Mouse (Mus musculus) kidney, postnatal 0 days (tissue): ENCODE measurements around the gene Gm17542. TPM values are rescaled to one million over a fixed set of nuclear protein-coding genes. Genes with fewer than 3 reads are reported as not detected.
A peak's percentile ranks its signal among the peaks of the same experiment; 100 is the strongest.
"Not testable (repeated sequence)": the region's sequence is repeated elsewhere in the genome, so short reads cannot be mapped to it uniquely, and the experiment has no call there.

Experiments used
- ATAC-seq: fragments of 200-750 bp; cut with Nextera tagmentation; replicated peaks from 2 replicates; pipeline ENCODE4 v1.8.0; 2017; ENCODE audit warnings: low read depth, moderate number of reproducible peaks, moderate TSS enrichment, moderate library complexity; ENCODE audit not compliant: low FRiP score
- DNase-seq: peaks from one replicate; pipeline ENCODE4 v3.0.0-alpha.2; 2016; ENCODE audit warnings: low spot score
- H3K27ac ChIP-seq: fragments of 300-500 bp; sonication (generic); 2 replicates; pipeline ENCODE4 v1.5.1; 2014; ENCODE audit warnings: mild to moderate bottlenecking
- H3K27me3 ChIP-seq: fragments of 300-500 bp; sonication (generic); 2 replicates; pipeline ENCODE4 v1.6.1; 2014; ENCODE audit warnings: low read length, mixed read lengths; ENCODE audit not compliant: insufficient read depth
- H3K36me3 ChIP-seq: fragments of 300-500 bp; sonication (generic); 2 replicates; pipeline ENCODE4 v1.6.1; 2014; ENCODE audit warnings: low read length, mixed read lengths; ENCODE audit not compliant: insufficient read depth
- H3K4me1 ChIP-seq: fragments of 300-500 bp; sonication (generic); replicated peaks from 2 replicates; pipeline ENCODE4 v1.6.1; 2014; ENCODE audit warnings: antibody characterized with exemption, low read length, mixed read lengths; ENCODE audit not compliant: insufficient read depth
- H3K4me2 ChIP-seq: fragments of 300-500 bp; sonication (generic); 2 replicates; pipeline ENCODE4 v1.6.1; 2014; ENCODE audit warnings: mild to moderate bottlenecking, low read length, moderate library complexity, mixed read lengths
- H3K4me3 ChIP-seq: fragments of 300-500 bp; sonication (generic); replicated peaks from 2 replicates; pipeline ENCODE4 v1.5.1; 2014; ENCODE audit warnings: low read depth, low read length
- H3K9ac ChIP-seq: fragments of 300-500 bp; sonication (generic); 2 replicates; pipeline ENCODE4 v1.6.1; 2014; ENCODE audit warnings: low read depth, low read length
- H3K9me3 ChIP-seq: fragments of 300-500 bp; sonication (generic); replicated peaks from 2 replicates; pipeline ENCODE4 v1.6.1; 2016; ENCODE audit warnings: low read length, inconsistent platforms, mixed read lengths
- CTCF ChIP-seq: IDR thresholded peaks from 2 replicates; pipeline ENCODE4 v1.5.1; 2016; ENCODE audit warnings: antibody characterized with exemption, low read depth, mild to moderate bottlenecking, moderate library complexity
- WGBS: fragments of 180-500 bp; shearing (Covaris S2); extraction: QIAGEN DNeasy Blood & Tissue Kit; methylation state at CpG from one replicate; pipeline ENCODE4 v1.1.7; 2014; 5-methylcytosine and 5-hydroxymethylcytosine counted together
- polyA plus RNA-seq: library from polyadenylated mRNA; unstranded; fragments of >200 nt; fragmentation: Nextera tagmentation; extraction: Ambion mirVana; gene quantifications from 2 replicates; pipeline ENCODE4 v1.2.1, GENCODE M21; 2015

The Gm17542 gene
- polyA plus RNA-seq: not detected in 2 replicates

GRCm38 (mm10) chr10:58718110-58718509 is at the start of gene Gm17542:
Gene Gm17542, minus strand, starts transcription at chr10:58718210.
- not testable (repeated sequence) for H3K27me3 ChIP-seq, DNase-seq, H3K27ac ChIP-seq, H3K36me3 ChIP-seq, H3K4me3 ChIP-seq, H3K9me3 ChIP-seq, H3K9ac ChIP-seq, H3K4me2 ChIP-seq, H3K4me1 ChIP-seq, ATAC-seq

- TF ChIP-seq CTCF: no peak
- Histone ChIP-seq H3K27me3 (no peaks in the 10 kb centered on the region), H3K4me3 (no peak overlapping the region), H3K9me3 (no peaks in the 10 kb centered on the region), H3K9ac (no peak overlapping the region), H3K4me2 (no peak overlapping the region), H3K4me1 (no peaks in the 10 kb centered on the region), H3K36me3 (no peaks in the 10 kb centered on the region), H3K27ac (no peak overlapping the region)
- no peak for ATAC-seq
- no peak for DNase-seq
Measured at GRCm38 (mm10) chr10:58739779-58740178, 21.8 kb upstream of the Gm17542 start.

GRCm38 (mm10) chr10:58738152-58738551 is 20.1 kb upstream of the Gm17542 start:
- Histone ChIP-seq H3K36me3 (no peaks in the 10 kb centered on the region), H3K9ac (no peak overlapping the region), H3K4me3 (no peak overlapping the region), H3K27ac (no peak overlapping the region), H3K4me1 (no peaks in the 10 kb centered on the region), H3K27me3 (no peaks in the 10 kb centered on the region), H3K4me2 (no peak overlapping the region), H3K9me3 (no peaks in the 10 kb centered on the region)
- no peak for DNase-seq
- TF ChIP-seq CTCF: no peak
- WGBS: 75% methylated on average over 7 of the region's 7 CpGs
- ATAC-seq: no peak

- no peaks in the 10 kb centered on the region for H3K36me3 ChIP-seq
- no peak overlapping the region for H3K27ac ChIP-seq
- H3K4me1 ChIP-seq: no peaks in the 10 kb centered on the region; the same call in 1 of the 2 replicates
- no peak for TF ChIP-seq CTCF
- H3K27me3 ChIP-seq: no peaks in the 10 kb centered on the region
- DNase-seq (no peak), ATAC-seq (no peak)
- 36% methylated on average over 3 of the region's 3 CpGs for WGBS
- H3K4me2 ChIP-seq: peak overlapping the region; percentile 48
- 0 out of 2 replicates have a peak overlapping the region, but pooled peaks have one; percentile 32 for H3K9ac ChIP-seq
- H3K9me3 ChIP-seq: no peaks in the 10 kb centered on the region
- H3K4me3 ChIP-seq: peak overlapping the region; percentile 21; the same call in 1 of the 2 replicates
Measured at GRCm38 (mm10) chr10:58714789-58715148, 3.2 kb downstream of the Gm17542 start.

GRCm38 (mm10) chr10:58713855-58714788 is 3.9 kb downstream of the Gm17542 start:
- TF ChIP-seq CTCF: no peak
- H3K4me1 ChIP-seq: no peaks in the 10 kb centered on the region; the same call in 1 of the 2 replicates
- no peaks in the 10 kb centered on the region for H3K9me3 ChIP-seq
- no peaks in the 10 kb centered on the region for H3K36me3 ChIP-seq
- peak overlapping the region; percentile 21 for H3K4me3 ChIP-seq
- peak overlapping the region; percentile 48 for H3K4me2 ChIP-seq
- 8% methylated on average over 24 of the region's 24 CpGs for WGBS
- peak; percentile 62 for DNase-seq
- H3K27me3 ChIP-seq: no peaks in the 10 kb centered on the region
- H3K27ac ChIP-seq: no peak overlapping the region
- H3K9ac ChIP-seq: 0 out of 2 replicates have a peak overlapping the region, but pooled peaks have one; percentile 32
- ATAC-seq: no peak

- ATAC-seq: no peak
- H3K4me2 ChIP-seq: no peak overlapping the region
- 90% methylated on average over 7 of the region's 7 CpGs for WGBS
Measured at GRCm38 (mm10) chr10:58713225-58713624, 4.8 kb downstream of the Gm17542 start.

More at GRCm38 (mm10) chr10:58713225-58713624, 4.8 kb downstream of the Gm17542 start:
- H3K9ac ChIP-seq: no peak overlapping the region
- no peak for TF ChIP-seq CTCF
- no peak overlapping the region for H3K4me3 ChIP-seq
- H3K36me3 ChIP-seq: no peaks in the 10 kb centered on the region
- DNase-seq: no peak
- no peaks in the 10 kb centered on the region for H3K27me3 ChIP-seq
- no peaks in the 10 kb centered on the region for H3K9me3 ChIP-seq
- no peak overlapping the region for H3K27ac ChIP-seq
- no peaks in the 10 kb centered on the region; the same call in 1 of the 2 replicates for H3K4me1 ChIP-seq
